ENCODE assay signal across 23 mouse cellular contexts in the genomic region with DNA sequence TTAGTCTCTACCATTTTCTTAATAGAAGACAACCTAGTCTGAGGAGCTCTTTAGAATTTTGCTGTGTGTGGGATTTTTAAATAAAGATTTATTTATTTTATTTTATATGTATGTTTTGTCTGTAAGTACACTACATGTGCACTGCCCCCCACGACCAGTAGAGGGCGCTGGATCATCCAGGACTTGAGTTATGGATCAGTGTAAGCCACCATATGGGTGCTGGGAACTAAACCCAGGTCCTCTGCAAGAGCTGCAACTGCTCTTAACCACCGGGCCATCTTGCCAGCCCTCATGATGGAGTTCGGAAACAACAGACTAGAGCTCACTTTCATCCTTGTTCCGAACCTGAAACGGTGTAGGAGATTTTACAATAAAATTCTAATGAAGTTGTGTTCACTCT. TPM values are rescaled to one million over a fixed set of nuclear protein-coding genes. Genes with fewer than 3 reads are reported as not detected.
DNase-seq lines count a peak whose midpoint lies in the region; ATAC-seq and TF ChIP-seq lines count a peak whose summit lies in the region.
"Had no signal": no experiment of that assay in that cellular context is flagged by ENCODE, and none has a peak within 500 bp of the region (broad histone marks: within the 10 kb centered on the region; RNA-seq: fewer than 3 reads in every experiment).

No protein-coding gene starts in this region.

- TF ChIP-seq POLR2A in CH12.LX (IDR thresholded peaks at IDR 0.05; ENCODE audit: low read depth, low read length): no peak

- H3K27ac ChIP-seq in liver, embryonic 14.5 days: no peak overlapping the region
- no peak overlapping the region for H3K27ac ChIP-seq in liver, embryonic 12.5 days
- H3K27ac ChIP-seq in CH12.LX (ENCODE audit: insufficient read depth, low read depth): no peak overlapping the region
- H3K27ac ChIP-seq: embryonic facial prominence, embryonic 10.5 days; heart, embryonic 15.5 days; hindbrain, embryonic 10.5 days; limb, embryonic 13.5 days; neural tube, embryonic 12.5 days had no signal

- H3K9me3 ChIP-seq in liver, embryonic 14.5 days (ENCODE audit: control insufficient read depth, low read length): no peaks in the 10 kb centered on the region
- no peaks in the 10 kb centered on the region for H3K9me3 ChIP-seq in liver, embryonic 12.5 days (replicated peaks)
- H3K9me3 ChIP-seq in CH12.LX (replicated peaks; ENCODE audit: low read length): peaks cover 2% of the 10 kb centered on the region
- H3K9me3 ChIP-seq: embryonic facial prominence, embryonic 10.5 days; heart, embryonic 15.5 days; hindbrain, embryonic 10.5 days; limb, embryonic 13.5 days; neural tube, embryonic 12.5 days had no signal

- TF ChIP-seq RAD21 in CH12.LX (IDR thresholded peaks at IDR 0.05; ENCODE audit: low read depth, low read length): no peak

- WGBS in liver, embryonic 14.5 days (ENCODE audit: insufficient replicate concordance): 55% methylated on average over 6 of the region's 6 CpGs
- 51% methylated on average over 6 of the region's 6 CpGs for whole genome bisulfite sequencing in liver, embryonic 12.5 days (ENCODE audit: insufficient replicate concordance)

- in situ Hi-C loops in CH12.LX (cut with MboI; ENCODE audit: low pct_ligation_motif_present, low pct_unique_long_range_greater_than_20kb, low sequenced_read_pairs): loop anchor here (25.0 kb wide), 1 partner anchor 340 kb away; no protein-coding TSS in a partner anchor

- H3K79me2 ChIP-seq in CH12.LX (replicated peaks; ENCODE audit: control insufficient read depth, extremely low read depth, insufficient read depth, poor library complexity, severe bottlenecking): no peaks in the 10 kb centered on the region

- peak; percentile 55 for DNase-seq in heart, adult 11 months
- no peak for DNase-seq in heart, postnatal 14 days
- DNase-seq in liver, embryonic 14.5 days (ENCODE audit: low read depth in 3 of 3, low spot score in 3 of 3): no peak
- DNase-seq in CH12.LX (ENCODE audit: extremely low read depth): no peak
- DNase-seq in ZHBTc4 (ENCODE audit: low read depth, low spot score): peak; percentile 15
- DNase-seq in adipocyte (ENCODE audit: low spot score): no peak
- no peak for DNase-seq in frontal cortex, postnatal 36 days (ENCODE audit: low spot score in 2 of 2)
- DNase-seq: adrenal gland, adult 8-10 months; cerebellum, adult 11-12 months; kidney, postnatal 10 days; layer of hippocampus, adult 9-11 months; right cerebral cortex, postnatal 25 days; thymus, adult 18-20 months had no signal

- TF ChIP-seq EP300 in liver, embryonic 14.5 days (IDR thresholded peaks at IDR 0.05; ENCODE audit: low read depth): no peak
- no peak for TF ChIP-seq EP300 in CH12.LX (IDR thresholded peaks at IDR 0.05; ENCODE audit: low read length)

- TF ChIP-seq CTCF in liver, embryonic 14.5 days (IDR thresholded peaks at IDR 0.05; ENCODE audit: low read depth): peak; percentile 56
- TF ChIP-seq CTCF in CH12.LX (conservative IDR thresholded peaks at IDR 0.05 in 1 of 2, IDR thresholded peaks at IDR 0.05 in 1 of 2; ENCODE audit: low read depth in 2 of 2, low read length in 2 of 2): peak; percentile 30 to 34; a peak in 2 of 4 replicates

- no peak overlapping the region for H3K4me2 ChIP-seq in liver, embryonic 14.5 days (ENCODE audit: low read depth)
- H3K4me2 ChIP-seq in liver, embryonic 12.5 days: no peak overlapping the region
- no peak overlapping the region for H3K4me2 ChIP-seq in CH12.LX (ENCODE audit: insufficient read depth, low read depth, poor library complexity, severe bottlenecking)
- H3K4me2 ChIP-seq: heart, embryonic 15.5 days; limb, embryonic 13.5 days; neural tube, embryonic 12.5 days had no signal

- H3K4me3 ChIP-seq in liver, embryonic 14.5 days (ENCODE audit: insufficient read depth in 1 of 2, low read depth in 2 of 2, low read length in 2 of 2): no peak overlapping the region
- H3K4me3 ChIP-seq in liver, embryonic 12.5 days: no peak overlapping the region
- no peak overlapping the region for H3K4me3 ChIP-seq in CH12.LX (replicated peaks in 1 of 3; ENCODE audit: low read depth in 2 of 3, low read length in 2 of 3, poor library complexity in 1 of 3)
- H3K4me3 ChIP-seq: embryonic facial prominence, embryonic 10.5 days; heart, embryonic 15.5 days; hindbrain, embryonic 10.5 days; limb, embryonic 13.5 days; neural tube, embryonic 12.5 days had no signal

- intact Hi-C loops in heart, postnatal 14 days (cut with DNase I): no loop called here

- no peak for ATAC-seq in liver, embryonic 14.5 days (ENCODE audit: insufficient read depth)
- no peak for ATAC-seq in liver, embryonic 12.5 days
- ATAC-seq: forebrain, embryonic 14.5 days; lung, postnatal 0 days had no signal

- no peaks in the 10 kb centered on the region for H3K36me3 ChIP-seq in liver, embryonic 14.5 days (replicated peaks; ENCODE audit: control insufficient read depth, insufficient read depth, low read depth)
- no peaks in the 10 kb centered on the region for H3K36me3 ChIP-seq in liver, embryonic 12.5 days
- no peaks in the 10 kb centered on the region for H3K36me3 ChIP-seq in CH12.LX (replicated peaks in 1 of 2; ENCODE audit: control insufficient read depth in 1 of 2, insufficient read depth in 1 of 2, low read length in 1 of 2)
- H3K36me3 ChIP-seq: embryonic facial prominence, embryonic 10.5 days; heart, embryonic 15.5 days; hindbrain, embryonic 10.5 days; limb, embryonic 13.5 days; neural tube, embryonic 12.5 days had no signal

- no peak overlapping the region for H3K9ac ChIP-seq in liver, embryonic 14.5 days (replicated peaks)
- H3K9ac ChIP-seq in liver, embryonic 12.5 days: no peak overlapping the region
- H3K9ac ChIP-seq in CH12.LX (ENCODE audit: insufficient read depth, low read depth): no peak overlapping the region
- H3K9ac ChIP-seq: heart, embryonic 15.5 days; limb, embryonic 13.5 days; neural tube, embryonic 12.5 days had no signal

- dilution Hi-C loops in CH12.LX (cut with MboI; ENCODE audit: extremely low pct_ligation_motif_present, extremely low pct_unique_long_range_greater_than_20kb, low sequenced_read_pairs): no loop called here

- H3K27me3 ChIP-seq in liver, embryonic 14.5 days (ENCODE audit: control insufficient read depth, insufficient read depth, low read length): no peaks in the 10 kb centered on the region
- no peaks in the 10 kb centered on the region for H3K27me3 ChIP-seq in liver, embryonic 12.5 days (replicated peaks)
- peaks cover 2% of the 10 kb centered on the region for H3K27me3 ChIP-seq in CH12.LX (replicated peaks)
- H3K27me3 ChIP-seq: heart, embryonic 15.5 days; limb, embryonic 13.5 days; neural tube, embryonic 12.5 days had no signal

- no peaks in the 10 kb centered on the region for H3K4me1 ChIP-seq in liver, embryonic 14.5 days (replicated peaks; ENCODE audit: control insufficient read depth in 2 of 2, insufficient read depth in 2 of 2, low read length in 1 of 2)
- H3K4me1 ChIP-seq in liver, embryonic 12.5 days: no peaks in the 10 kb centered on the region
- no peaks in the 10 kb centered on the region for H3K4me1 ChIP-seq in CH12.LX (ENCODE audit: control insufficient read depth in 1 of 2, insufficient read depth in 2 of 2)
- H3K4me1 ChIP-seq: embryonic facial prominence, embryonic 10.5 days; heart, embryonic 15.5 days; limb, embryonic 13.5 days; neural tube, embryonic 12.5 days had no signal

TF ChIP-seq in CH12.LX, 34 proteins besides CTCF, POLR2A, EP300 and RAD21:
- no peak for TF ChIP-seq GABPA (IDR thresholded peaks at IDR 0.05; ENCODE audit: insufficient replicate concordance, low read depth, low read length)
- no peak for TF ChIP-seq NELFE (IDR thresholded peaks at IDR 0.05; ENCODE audit: low read depth, low read length)
- no peak for TF ChIP-seq ZKSCAN1 (IDR thresholded peaks at IDR 0.05; ENCODE audit: borderline replicate concordance, low read depth, low read length)
- TF ChIP-seq MAZ (IDR thresholded peaks at IDR 0.05; ENCODE audit: low read depth, low read length): no peak
- TF ChIP-seq ETS1 (conservative IDR thresholded peaks at IDR 0.05; ENCODE audit: low read depth, low read length): no peak
- TF ChIP-seq ELF1 (IDR thresholded peaks at IDR 0.05; ENCODE audit: low read depth, low read length): no peak
- no peak for TF ChIP-seq ZMIZ1 (IDR thresholded peaks at IDR 0.05; ENCODE audit: low read depth, low read length)
- TF ChIP-seq MXI1 (IDR thresholded peaks at IDR 0.05; ENCODE audit: low read depth, low read length): no peak
- TF ChIP-seq MAFK (IDR thresholded peaks at IDR 0.05; ENCODE audit: insufficient replicate concordance, low read length): no peak
- no peak for TF ChIP-seq NRF1 (IDR thresholded peaks at IDR 0.05; ENCODE audit: low read depth, low read length)
- no peak for TF ChIP-seq CHD1 (IDR thresholded peaks at IDR 0.05; ENCODE audit: low read depth, low read length)
- TF ChIP-seq JUN (IDR thresholded peaks at IDR 0.05; ENCODE audit: insufficient read depth, low read depth, low read length): no peak
- no peak for TF ChIP-seq HCFC1 (IDR thresholded peaks at IDR 0.05; ENCODE audit: low read depth, low read length)
- TF ChIP-seq RCOR1 (conservative IDR thresholded peaks at IDR 0.05; ENCODE audit: low read depth, low read length): no peak
- no peak for TF ChIP-seq MYC (IDR thresholded peaks at IDR 0.05; ENCODE audit: low read depth, low read length)
TF ChIP-seq in CH12.LX: peak in this region for 0.

RNA-seq across cellular contexts. Expression of gene Cacng5, which starts 42.1 kb away (rescaled TPM):
- under 1 TPM; 0.10 to 0.22 TPM for total RNA-seq in heart, postnatal 14 days (2021)
- polyA plus RNA-seq in liver, embryonic 14.5 days (2012; rRNA removed): 0.03 and 0.04 TPM in 2 replicates
- polyA plus RNA-seq in liver, embryonic 14.5 days (2014; fragmentation: Nextera tagmentation; extraction: Ambion mirVana): 0.29 TPM in 1 of 2 replicates, not detected in the other
- 0.50 and 0.58 TPM in 2 replicates for polyA plus RNA-seq in liver, embryonic 12.5 days (2016; fragmentation: Nextera tagmentation; extraction: Ambion mirVana)
- total RNA-seq in CH12.LX (2012; rRNA removed): not detected in 2 replicates
- total RNA-seq in CH12.LX (2014; rRNA removed): not detected in 2 replicates
- not detected in 2 replicates for polyA plus RNA-seq in CH12.LX (2012; ENCODE audit: insufficient read length, low read depth)
- total RNA-seq: granulocyte monocyte progenitor cell, adult 5-6 weeks; megakaryocyte, adult 5-6 weeks had no signal
- polyA plus RNA-seq: lung, postnatal 0 days had no signal

Comparison
In these comparisons a context has a peak if more than half of its experiments do, and no peak if none do; other contexts are left out.
1. DNase-seq: peak in heart, adult 11 months (single experiment) and ZHBTc4 (single experiment); none in heart, postnatal 14 days (0 of 2), liver, embryonic 14.5 days (0 of 3), CH12.LX (single experiment), adipocyte (single experiment) and frontal cortex, postnatal 36 days (0 of 2).